Mouse (Mus musculus) forebrain, postnatal 0 days (tissue): ENCODE data around the gene Ppp1r16b. TPM values are rescaled to one million over a fixed set of nuclear protein-coding genes. Genes with fewer than 3 reads are reported as not detected.

Experiments
- ATAC-seq: fragments of 200-750 bp; cut with Nextera tagmentation; 2 replicates; pipeline ENCODE4 v1.8.0; 2017; ENCODE audit warnings: mild to moderate bottlenecking, moderate library complexity
- DNase-seq: peaks from one replicate; pipeline ENCODE4 v3.0.0-alpha.2; 2015
- H3K27ac ChIP-seq: fragments of 300-500 bp; sonication (generic); 2 replicates; pipeline ENCODE4 v1.5.1; 2014; ENCODE audit warnings: low read depth, mild to moderate bottlenecking, antibody characterized with exemption, low read length, moderate library complexity, mixed read lengths
- H3K27me3 ChIP-seq: fragments of 300-500 bp; sonication (generic); 2 replicates; pipeline ENCODE4 v1.6.1; 2014; ENCODE audit warnings: mild to moderate bottlenecking, low read length, mixed read lengths; ENCODE audit not compliant: insufficient read depth
- H3K36me3 ChIP-seq: fragments of 300-500 bp; sonication (generic); 2 replicates; pipeline ENCODE4 v1.6.1; 2014; ENCODE audit warnings: mild to moderate bottlenecking, moderate library complexity; ENCODE audit not compliant: insufficient read depth
- H3K4me1 ChIP-seq: fragments of 300-500 bp; sonication (generic); 2 replicates; pipeline ENCODE4 v1.6.1; 2014; ENCODE audit warnings: antibody characterized with exemption; ENCODE audit not compliant: insufficient read depth
- H3K4me2 ChIP-seq: fragments of 300-500 bp; sonication (generic); 2 replicates; pipeline ENCODE4 v1.6.1; 2014; ENCODE audit warnings: low read depth, mild to moderate bottlenecking, moderate library complexity
- H3K4me3 ChIP-seq: fragments of 300-500 bp; sonication (generic); 2 replicates; pipeline ENCODE4 v1.5.1; 2014; ENCODE audit warnings: low read depth, low read length, mixed read lengths
- H3K9ac ChIP-seq: fragments of 300-500 bp; sonication (generic); 2 replicates; pipeline ENCODE4 v1.6.1; 2014; ENCODE audit warnings: mild to moderate bottlenecking
- H3K9me3 ChIP-seq: fragments of 300-500 bp; sonication (generic); 2 replicates; pipeline ENCODE4 v1.6.1; 2016; ENCODE audit warnings: low read length
- CTCF ChIP-seq: sonication (generic); IDR thresholded peaks from 2 replicates; pipeline ENCODE4 v1.5.1; 2016; ENCODE audit warnings: antibody characterized with exemption, control low read depth, low read depth
- WGBS: fragments of 180-500 bp; shearing (Covaris S2); extraction: QIAGEN DNeasy Blood & Tissue Kit; methylation state at CpG from one replicate; pipeline ENCODE4 v1.1.7; 2014; 5-methylcytosine and 5-hydroxymethylcytosine counted together
- polyA plus RNA-seq: library from polyadenylated mRNA; unstranded; fragments of >200 nt; fragmentation: Nextera tagmentation; extraction: Ambion mirVana; gene quantifications from 2 replicates; pipeline ENCODE4 v1.2.1, GENCODE M21; 2015
- total RNA-seq: library from RNA; depleted of rRNA; stranded (reverse); fragments of >200 nt; gene quantifications from 2 replicates; pipeline ENCODE4 v1.2.3, GENCODE M21; 2014

Gene Ppp1r16b
- total and polyA plus RNA-seq, 2 experiments from 2014 or later, result 25.2 to 28.4 TPM

- TF ChIP-seq CTCF, result no peak
- Histone ChIP-seq H3K4me3 (no peak overlapping the region), H3K36me3 (no peaks in the 10 kb centered on the region), H3K4me1 (peaks cover 7% of the 10 kb centered on the region; the same call in 1 of the 2 replicates), H3K9me3 (no peaks in the 10 kb centered on the region), H3K27ac (peak overlapping the region; percentile 46), H3K4me2 (peak overlapping the region; percentile 10; the same call in 1 of the 2 replicates), H3K27me3 (no peaks in the 10 kb centered on the region), H3K9ac (no peak overlapping the region)
- WGBS, result 12% methylated on average over 12 of the region's 12 CpGs
- DNase-seq (peak; percentile 60), ATAC-seq (peak; percentile 55)
These were observed 46.9 kb downstream of the Ppp1r16b start for GRCm38 (mm10) chr2:158711929-158712751.

- Histone ChIP-seq H3K27ac (no peak overlapping the region), H3K4me1 (peaks cover 7% of the 10 kb centered on the region; the same call in 1 of the 2 replicates), H3K9me3 (no peaks in the 10 kb centered on the region), H3K4me2 (no peak overlapping the region), H3K9ac (no peak overlapping the region), H3K4me3 (no peak overlapping the region), H3K27me3 (no peaks in the 10 kb centered on the region), H3K36me3 (no peaks in the 10 kb centered on the region)
- ATAC-seq (no peak), DNase-seq (no peak)
- no peak for TF ChIP-seq CTCF
- 84% methylated on average over 6 of the region's 6 CpGs for WGBS
These were observed 49.6 kb downstream of the Ppp1r16b start for GRCm38 (mm10) chr2:158714826-158715225.

DNA sequence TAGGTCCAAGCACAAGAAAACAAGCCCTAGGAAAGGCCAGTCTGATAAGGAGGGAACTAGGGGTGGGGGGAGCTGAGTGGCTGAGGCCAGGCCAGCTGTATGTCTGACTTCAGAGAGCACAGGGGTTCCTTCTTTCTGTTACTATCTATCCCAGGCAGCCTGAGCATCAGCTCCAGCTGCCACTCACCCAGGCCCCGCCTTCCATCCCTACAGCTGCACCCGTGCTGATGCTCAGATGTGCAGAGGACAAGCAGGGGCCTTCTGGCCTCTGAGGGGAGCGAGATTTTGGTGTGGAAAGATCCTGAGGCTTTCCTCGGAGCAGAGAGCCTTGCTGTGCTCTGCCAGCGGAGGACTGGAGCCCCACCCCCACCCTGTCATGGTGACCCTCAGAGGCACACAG is 50.9 kb downstream of the Ppp1r16b start:
- H3K27ac ChIP-seq, result no peak overlapping the region
- WGBS, result 43% methylated on average over 5 of the region's 5 CpGs
- H3K27me3 ChIP-seq, result no peaks in the 10 kb centered on the region
- DNase-seq (no peak), ATAC-seq (no peak)
- peaks cover 7% of the 10 kb centered on the region; the same call in 1 of the 2 replicates for H3K4me1 ChIP-seq
- TF ChIP-seq CTCF, result no peak
- no peak overlapping the region for H3K9ac ChIP-seq
- no peak overlapping the region for H3K4me3 ChIP-seq
- H3K9me3 ChIP-seq, result no peaks in the 10 kb centered on the region
- no peaks in the 10 kb centered on the region for H3K36me3 ChIP-seq
- no peak overlapping the region for H3K4me2 ChIP-seq

GRCm38 (mm10) chr2:158717551-158718418 is 52.6 kb downstream of the Ppp1r16b start:
- Histone ChIP-seq H3K36me3 (no peaks in the 10 kb centered on the region), H3K9me3 (no peaks in the 10 kb centered on the region), H3K4me2 (no peak overlapping the region), H3K4me3 (no peak overlapping the region), H3K27me3 (no peaks in the 10 kb centered on the region), H3K9ac (no peak overlapping the region), H3K27ac (no peak overlapping the region), H3K4me1 (no peaks in the 10 kb centered on the region)
- ATAC-seq (no peak), DNase-seq (no peak)
- WGBS, result 87% methylated on average over 5 of the region's 5 CpGs
- no peak for TF ChIP-seq CTCF

DNA sequence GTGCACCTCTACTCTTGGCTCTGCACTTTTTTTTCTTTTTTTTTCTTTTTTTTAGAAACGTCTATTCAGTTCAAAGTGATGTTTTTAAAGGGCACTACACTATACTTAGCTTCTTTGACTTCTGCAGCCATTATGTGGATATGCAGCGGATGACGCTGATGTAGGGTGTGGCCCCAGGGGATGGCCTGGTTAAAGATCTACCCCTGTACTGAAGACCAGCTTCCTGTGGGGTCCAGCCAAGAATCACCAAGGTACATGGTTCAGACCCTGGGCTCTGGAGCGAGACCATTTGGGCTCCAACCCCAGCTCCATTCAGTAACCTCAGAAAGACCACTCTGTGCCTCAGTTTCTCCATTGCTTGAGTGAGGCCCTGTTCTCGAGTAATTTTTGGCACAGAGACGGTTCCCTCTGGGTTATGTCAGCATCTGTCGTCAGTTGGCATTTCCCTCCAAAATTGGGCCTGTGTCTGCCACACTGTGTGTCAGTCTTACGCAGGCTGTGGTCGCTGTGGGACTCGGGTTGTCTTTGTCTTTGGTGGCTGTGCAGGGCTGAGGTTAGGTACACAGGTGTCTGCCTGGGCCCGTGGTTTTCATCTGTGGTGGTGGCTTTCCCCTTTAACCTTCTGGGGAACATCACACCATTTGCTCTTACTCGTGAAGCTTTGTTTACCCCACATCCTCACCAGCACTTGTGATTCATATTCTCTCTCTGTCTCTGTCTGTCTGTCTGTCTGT is 53.8 kb downstream of the Ppp1r16b start:
- WGBS, result 86% methylated on average over 12 of the region's 12 CpGs
- no peak overlapping the region for H3K27ac ChIP-seq
- no peaks in the 10 kb centered on the region for H3K9me3 ChIP-seq
- no peaks in the 10 kb centered on the region for H3K4me1 ChIP-seq
- DNase-seq, result no peak
- no peak overlapping the region for H3K4me3 ChIP-seq
- no peaks in the 10 kb centered on the region for H3K27me3 ChIP-seq
- no peak for TF ChIP-seq CTCF
- H3K9ac ChIP-seq, result no peak overlapping the region
- no peak overlapping the region for H3K4me2 ChIP-seq
- no peak for ATAC-seq
- H3K36me3 ChIP-seq, result no peaks in the 10 kb centered on the region

- Histone ChIP-seq H3K27ac (no peak overlapping the region), H3K4me1 (no peaks in the 10 kb centered on the region), H3K4me2 (no peak overlapping the region), H3K4me3 (no peak overlapping the region), H3K9me3 (no peaks in the 10 kb centered on the region), H3K9ac (no peak overlapping the region), H3K27me3 (no peaks in the 10 kb centered on the region), H3K36me3 (no peaks in the 10 kb centered on the region)
- whole genome bisulfite sequencing, result 72% methylated on average over 16 of the region's 16 CpGs
- DNase-seq, result no peak
- TF ChIP-seq CTCF, result no peak
- no peak for ATAC-seq
These were observed 55.6 kb downstream of the Ppp1r16b start for GRCm38 (mm10) chr2:158720715-158721370.
